Mouse (Mus musculus) adrenal gland, postnatal 10 days (tissue): Measurements from ENCODE around the gene Vwa8. TPM values are rescaled to one million over a fixed set of nuclear protein-coding genes. Genes with fewer than 3 reads are reported as not detected.

Source experiments
- DNase-seq: peaks from one replicate; pipeline ENCODE4 v3.0.0; 2021; ENCODE audit warnings: mixed read lengths
- total RNA-seq, 2 experiments: library from RNA; stranded (reverse); gene quantifications; 2 replicates each; pipeline ENCODE4 v1.2.3; 2021

Vwa8 gene
- total RNA-seq, 2 experiments from 2014 or later, result 180 to 193 TPM

DNA sequence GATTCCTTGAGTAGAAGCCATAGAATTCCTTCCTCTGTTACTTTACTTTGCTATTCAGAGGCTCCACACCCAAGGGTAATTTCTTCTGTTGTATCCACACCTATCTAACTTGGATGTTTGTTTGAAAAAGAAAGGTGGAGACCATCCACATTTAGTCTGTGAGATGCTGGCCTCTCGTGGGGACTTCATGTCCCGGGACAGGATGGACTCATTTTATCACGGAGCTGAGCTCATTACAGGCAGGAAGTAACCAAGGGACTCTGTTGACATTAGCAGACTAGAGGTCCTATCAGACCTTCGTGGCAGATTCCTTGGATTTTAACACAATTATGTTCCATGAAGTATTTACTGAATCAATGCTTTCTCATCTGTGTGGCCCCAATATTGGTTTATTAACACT lies 379.1 kb downstream of the Vwa8 start:
- no peak for DNase-seq

DNA sequence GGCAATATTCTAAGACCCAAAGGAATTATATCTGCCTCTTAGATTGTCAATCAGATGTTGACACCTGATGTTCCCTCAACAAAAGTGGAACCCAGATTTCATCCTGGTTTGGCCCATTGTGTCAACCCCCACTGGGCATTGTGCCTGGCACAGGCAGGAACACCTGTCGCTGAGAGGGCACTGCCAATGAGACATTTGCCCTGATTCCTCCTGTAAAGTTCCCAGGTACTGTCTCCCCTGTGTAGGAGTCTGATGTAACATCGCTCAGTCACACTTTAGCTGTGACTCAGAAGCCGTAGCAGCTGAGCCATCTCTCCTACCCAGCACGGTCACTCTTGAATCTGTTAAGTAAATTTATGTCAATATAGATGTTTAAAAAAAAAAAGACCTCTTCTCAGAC lies 382.8 kb downstream of the Vwa8 start:
- DNase-seq, result no peak

DNA sequence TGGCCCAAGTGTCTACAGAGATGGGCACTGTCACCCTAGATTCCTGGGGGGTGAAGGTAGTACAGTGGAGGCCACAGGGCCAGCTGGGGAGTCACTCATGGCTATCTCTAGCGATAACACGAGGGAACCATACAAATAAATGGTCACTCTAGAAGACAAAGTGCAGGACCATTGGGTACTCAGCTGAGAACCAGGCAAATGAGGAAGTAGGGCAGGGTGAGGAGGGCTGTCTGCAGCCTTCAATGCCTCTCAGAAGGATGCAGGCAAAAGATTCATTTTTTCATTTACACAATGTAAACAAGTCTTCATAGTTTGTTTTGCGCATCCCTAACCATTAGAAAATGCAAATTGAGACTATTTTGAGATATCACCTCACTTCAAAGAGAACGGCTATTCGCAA lies 384.8 kb downstream of the Vwa8 start:
- no peak for DNase-seq

DNA sequence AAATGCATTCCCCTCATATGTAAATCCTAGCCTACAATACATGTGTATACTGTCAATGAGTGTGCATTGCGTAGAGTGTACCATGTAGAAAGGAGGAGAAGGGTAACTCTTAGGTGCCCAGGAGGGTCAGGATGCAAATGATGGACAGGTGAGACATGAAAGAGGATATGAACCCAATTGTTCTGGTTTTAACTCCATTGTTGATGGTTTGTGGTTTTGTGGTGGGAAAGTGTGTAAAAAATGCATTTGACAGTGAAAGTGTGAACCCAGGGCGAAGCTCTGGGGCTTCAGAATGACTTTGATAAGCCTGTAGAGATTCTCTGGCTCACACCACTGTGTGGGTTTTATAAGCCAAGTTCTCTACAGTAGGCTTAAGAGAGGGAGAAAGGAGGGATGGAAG lies 385.7 kb downstream of the Vwa8 start:
- no peak for DNase-seq

DNA sequence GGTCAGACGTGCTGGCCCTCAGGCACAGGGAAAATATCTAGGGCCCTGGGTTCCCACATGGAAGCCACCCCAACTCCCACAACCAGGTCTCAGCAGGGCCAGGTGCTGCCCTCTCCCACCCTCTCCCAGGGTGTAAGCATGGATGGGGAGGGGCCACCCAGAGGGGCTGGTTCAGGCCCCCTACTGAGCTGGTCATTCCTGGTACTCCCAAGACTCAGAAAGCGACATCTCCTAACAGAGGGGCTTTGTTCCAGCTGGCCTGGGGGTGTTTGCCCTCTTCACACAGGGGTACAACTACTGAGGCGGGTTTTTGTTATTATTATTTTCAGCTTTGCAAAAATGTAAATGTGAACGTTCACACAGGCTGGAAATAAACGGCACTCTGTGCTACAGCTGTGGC lies 386.3 kb downstream of the Vwa8 start:
- no peak for DNase-seq

DNA sequence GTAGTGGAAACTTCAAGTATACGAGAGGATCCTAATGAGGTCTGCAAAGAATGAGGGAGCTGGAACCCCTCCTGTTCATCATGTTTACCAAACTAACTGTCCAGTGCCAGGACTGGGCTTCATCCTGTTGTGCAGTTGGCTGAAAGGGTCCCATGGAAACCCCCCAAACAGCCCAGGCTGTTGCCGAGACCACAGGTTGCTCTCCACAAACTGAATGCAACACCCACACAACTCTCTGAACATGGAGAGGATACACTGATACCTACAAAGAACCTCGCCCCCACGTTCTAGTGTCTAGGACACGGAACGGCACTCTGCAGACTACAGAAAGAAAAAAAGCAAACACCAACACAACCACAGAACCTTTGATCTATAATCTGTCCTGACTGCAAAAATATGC lies 387.4 kb downstream of the Vwa8 start:
- DNase-seq, result no peak

DNA sequence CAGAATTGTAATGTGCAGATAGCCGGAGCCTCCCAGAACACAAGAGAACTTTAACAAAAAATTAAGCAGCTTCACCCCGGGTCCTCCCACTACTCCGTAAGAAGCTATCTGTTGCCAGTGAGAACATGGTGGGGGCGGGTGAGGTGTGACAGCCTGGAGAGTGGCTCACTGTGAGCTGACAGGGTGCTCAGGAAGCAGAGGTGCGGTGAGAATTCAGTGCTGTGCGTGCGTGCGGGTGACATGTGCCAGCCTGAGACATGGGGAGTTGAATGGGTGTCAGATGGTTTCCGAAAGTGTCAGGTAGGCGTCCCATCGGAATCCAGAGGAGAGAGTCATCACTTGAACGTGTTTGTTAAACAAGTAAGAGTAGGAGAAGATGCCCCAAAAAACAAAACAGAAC lies 390.6 kb downstream of the Vwa8 start:
- no peak for DNase-seq

DNA sequence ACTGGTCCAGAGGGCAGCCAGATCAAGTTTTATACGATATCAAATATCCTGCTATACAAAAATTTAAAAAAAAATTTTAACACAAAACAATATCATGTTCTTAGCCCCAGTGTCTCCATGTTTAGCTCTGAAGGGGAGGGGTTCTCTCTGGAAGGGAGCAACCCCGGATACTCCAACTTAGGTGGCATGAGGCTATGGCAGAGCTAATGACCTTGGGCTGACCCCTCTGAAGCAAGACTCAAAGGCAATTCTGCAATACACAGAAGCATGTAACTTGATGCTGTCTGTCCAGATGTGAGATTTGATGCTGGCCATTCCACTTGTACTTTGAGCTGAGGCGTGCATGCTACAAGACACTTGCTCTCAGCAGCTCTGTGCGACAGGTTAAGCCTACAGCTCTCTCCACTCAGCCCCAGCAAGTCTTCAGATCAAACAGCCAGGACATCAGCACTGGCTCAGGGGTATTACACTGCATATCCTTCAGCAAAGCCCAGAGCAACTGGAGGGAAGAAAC lies 392.3 kb downstream of the Vwa8 start:
- no peak for DNase-seq

DNA sequence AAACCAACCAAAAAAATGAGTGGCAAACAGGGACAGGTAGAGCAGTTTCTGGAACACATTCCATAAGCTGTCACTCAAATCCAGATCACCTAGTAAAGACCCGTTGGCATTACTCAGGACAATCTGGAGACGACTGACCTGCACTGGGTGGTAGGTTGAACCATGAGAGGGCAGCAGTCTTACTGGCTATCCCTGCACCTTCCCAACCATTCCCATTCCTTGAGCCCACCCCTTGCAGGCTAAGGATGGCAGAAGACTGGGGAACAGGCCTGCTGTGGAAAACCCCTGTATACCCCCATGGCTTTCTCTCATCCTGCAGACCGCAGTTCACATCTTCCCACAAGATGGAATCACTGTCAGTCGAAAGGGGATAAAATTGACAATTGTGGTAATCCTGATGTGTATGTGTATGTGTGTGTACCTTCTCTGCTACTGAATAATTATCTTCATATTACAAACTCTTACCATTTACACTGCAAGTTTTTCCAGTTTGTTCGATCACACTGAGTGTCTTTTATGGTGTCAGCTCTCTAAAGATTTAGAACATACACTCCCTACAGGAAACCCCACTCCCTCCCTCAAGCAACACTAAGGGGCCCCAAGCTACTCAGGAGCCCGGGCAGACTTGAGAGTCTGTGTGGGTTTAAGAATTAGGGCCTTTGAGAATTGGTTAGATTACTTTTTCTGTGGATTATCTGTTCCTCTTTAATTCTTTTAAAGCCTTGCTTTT lies 393.0 kb downstream of the Vwa8 start:
- DNase-seq, result no peak

DNA sequence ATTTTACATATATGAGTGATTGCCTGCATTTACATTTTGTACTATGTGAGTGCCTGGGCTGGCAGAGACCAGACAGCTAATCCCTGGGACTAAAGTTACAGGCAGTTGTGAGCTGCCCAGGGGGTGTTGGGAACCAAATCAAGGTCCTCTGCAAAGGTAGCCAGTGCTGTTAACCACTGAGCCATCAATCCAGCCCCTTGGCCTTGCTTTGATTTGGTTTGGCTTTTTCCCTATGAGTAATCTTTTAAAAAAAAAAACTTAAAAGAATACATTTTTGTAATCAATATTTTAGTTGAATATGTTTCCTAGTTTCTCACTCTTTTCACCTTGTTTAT lies 393.5 kb downstream of the Vwa8 start:
- no peak for DNase-seq

DNA sequence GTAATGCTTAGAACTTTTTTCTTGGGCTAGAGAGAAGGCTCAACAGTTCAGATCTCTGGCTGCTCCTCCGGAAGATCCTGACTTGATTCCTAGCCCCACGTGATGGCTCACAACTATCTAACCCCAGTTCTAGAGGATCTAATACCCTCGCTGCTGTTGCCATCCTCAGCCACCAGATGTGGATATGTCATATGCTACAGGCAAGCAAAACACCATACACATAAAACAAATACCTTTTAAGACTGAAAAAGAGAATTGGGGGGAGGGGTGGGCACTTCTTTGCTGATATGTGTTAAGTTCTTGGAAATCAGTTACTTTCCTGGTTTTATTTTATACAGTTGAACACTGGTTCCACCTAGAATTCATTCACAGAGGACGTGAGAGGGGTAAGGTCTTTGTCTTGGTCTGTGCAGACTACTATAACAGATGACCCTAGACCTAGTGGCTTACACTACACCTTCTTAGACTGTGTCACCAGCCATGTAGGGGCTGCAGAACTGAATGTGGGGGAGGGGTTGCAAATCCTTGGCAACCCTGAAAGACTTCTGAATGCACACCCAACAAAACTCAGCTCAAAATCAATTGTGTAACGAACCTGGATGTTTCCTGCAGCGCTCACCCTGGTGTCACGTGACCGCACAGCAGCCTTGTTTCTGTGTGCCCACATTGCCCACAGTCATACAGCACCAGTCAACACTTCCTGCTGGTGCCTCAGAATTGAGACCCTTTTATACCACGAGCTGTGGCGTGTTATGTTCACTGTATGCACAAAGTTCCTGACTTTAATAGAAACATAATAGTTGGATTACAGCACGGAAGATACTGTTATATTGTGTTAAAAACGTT lies 394.4 kb downstream of the Vwa8 start:
- no peak for DNase-seq

DNA sequence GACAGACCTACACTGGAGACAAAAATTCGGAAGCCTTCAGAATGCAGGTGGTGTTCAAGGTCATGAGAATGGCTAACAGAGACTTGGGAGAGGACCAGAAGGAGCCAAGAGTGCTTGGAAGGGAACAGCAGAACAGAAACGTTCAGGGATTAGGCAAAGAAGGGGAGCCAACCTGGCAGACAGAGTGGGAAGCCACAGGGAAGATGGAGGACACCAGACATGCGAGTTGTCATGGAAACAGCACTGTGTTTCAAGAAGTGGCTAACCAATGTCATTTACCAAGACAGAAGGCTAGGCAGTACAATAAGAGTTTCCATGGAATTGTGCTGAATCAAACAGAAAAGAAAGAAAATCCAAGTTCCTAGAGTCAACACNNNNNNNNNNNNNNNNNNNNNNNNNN lies 395.7 kb downstream of the Vwa8 start:
- no peak for DNase-seq

DNA sequence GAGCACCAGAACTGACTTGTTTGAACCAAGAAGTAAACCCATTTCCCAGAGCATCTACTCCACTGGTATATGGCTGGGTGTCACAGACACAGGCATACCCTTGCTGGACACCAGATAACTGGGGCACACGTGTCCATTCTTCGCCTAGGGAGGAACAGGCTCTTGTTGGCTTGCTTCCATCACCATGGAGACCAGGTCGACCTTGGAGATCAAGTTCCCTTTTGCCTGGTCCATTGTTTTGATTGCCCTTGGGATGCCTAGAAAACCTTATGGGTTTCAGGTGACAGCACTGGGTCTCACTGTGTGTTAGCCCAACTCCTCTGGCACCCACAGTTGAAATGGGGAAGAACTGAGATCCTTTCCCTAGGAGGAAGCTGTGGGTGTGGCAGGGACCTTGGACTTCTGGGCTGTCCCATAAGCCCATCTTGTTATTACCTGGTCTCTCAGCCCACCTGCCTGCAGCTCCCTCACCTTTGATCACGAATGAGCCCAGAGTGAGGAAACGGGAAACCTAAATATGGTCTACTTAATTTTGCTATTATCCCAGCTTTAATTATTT lies 403.0 kb downstream of the Vwa8 start:
- no peak for DNase-seq

Other genes with a start within 250 kb of the Vwa8 start
- 10 to 100 TPM in 1 of 2 experiments, 1 to 10 TPM in 1; 9.8 to 11.9 TPM for gene Dgkh, start 116.3 kb upstream of the Vwa8 start, total RNA-seq